Mouse (Mus musculus): ENCODE data around the gene Nap1l1. TPM values are rescaled to one million over a fixed set of nuclear protein-coding genes. Genes with fewer than 3 reads are reported as not detected.

Nap1l1 gene
- 1,489 TPM for polyA plus RNA-seq (2014; fragmentation: Illumina TruSeq; extraction: RNeasy Lipid Tissue Mini Kit (QIAGEN cat#74804))

GRCm38 (mm10) chr10:111472686-111473510 is at the start of gene Nap1l1:
Nap1l1 (plus strand) TSS chr10:111473223.

GRCm38 (mm10) chr10:111506101-111506925 is 33.3 kb downstream of the Nap1l1 start, which contains the start of gene Phlda1:
Phlda1 (plus strand) TSS chr10:111506286.

Other genes with a start within 250 kb of the Nap1l1 start
- 12.3 TPM for gene Bbs10, start 174.5 kb upstream of the Nap1l1 start, polyA plus RNA-seq (2014; fragmentation: Illumina TruSeq; extraction: RNeasy Lipid Tissue Mini Kit (QIAGEN cat#74804))
- 11.7 TPM for gene Phlda1, start 33.1 kb downstream of the Nap1l1 start, polyA plus RNA-seq (2014; fragmentation: Illumina TruSeq; extraction: RNeasy Lipid Tissue Mini Kit (QIAGEN cat#74804))

Measured in ovary, adult 10 weeks (tissue).